Mouse (Mus musculus): Measurements from ENCODE around the gene Plod1.

Plod1 gene

DNA sequence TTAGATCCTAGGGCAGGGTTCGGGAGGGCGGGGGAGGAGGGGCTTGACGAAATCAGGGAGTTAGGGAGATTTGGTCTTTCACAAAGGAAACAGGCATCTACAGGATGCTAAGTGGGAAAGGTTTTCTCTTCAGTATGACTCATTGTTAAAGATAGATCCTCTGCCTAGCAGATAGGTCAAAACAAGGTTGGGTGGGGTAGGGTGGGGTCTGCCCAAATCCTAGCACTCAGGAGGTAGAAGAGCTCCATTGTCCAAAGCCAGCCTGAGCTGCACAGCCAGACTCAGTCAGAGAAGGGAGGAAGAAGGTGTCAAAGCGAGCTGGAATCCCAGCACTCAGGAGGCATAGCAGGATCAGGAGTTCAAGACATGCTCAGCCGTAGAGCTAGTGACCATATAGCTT is 919 bp upstream of the Plod1 start:
- no peak for DNase-seq

DNA sequence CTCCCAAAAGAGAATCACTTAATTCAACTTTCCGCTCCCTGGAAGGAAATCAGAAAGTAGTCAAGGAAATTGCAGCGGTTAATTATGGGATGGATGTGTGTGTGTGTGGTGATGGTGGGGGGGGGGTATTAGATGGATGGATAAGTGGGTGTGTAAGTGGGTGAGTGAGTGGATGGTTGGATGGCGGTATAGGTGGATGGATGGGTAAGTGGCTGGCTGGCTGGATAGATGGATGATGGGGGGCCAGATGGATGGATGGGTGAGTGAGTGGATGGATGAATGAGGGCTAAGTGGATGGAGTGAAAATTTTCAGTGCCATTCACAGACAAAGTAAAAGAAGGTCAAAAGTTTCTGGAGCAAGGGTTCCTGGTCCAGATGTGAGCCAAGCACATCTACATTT is 454 bp upstream of the Plod1 start:
- no peak for DNase-seq

DNA sequence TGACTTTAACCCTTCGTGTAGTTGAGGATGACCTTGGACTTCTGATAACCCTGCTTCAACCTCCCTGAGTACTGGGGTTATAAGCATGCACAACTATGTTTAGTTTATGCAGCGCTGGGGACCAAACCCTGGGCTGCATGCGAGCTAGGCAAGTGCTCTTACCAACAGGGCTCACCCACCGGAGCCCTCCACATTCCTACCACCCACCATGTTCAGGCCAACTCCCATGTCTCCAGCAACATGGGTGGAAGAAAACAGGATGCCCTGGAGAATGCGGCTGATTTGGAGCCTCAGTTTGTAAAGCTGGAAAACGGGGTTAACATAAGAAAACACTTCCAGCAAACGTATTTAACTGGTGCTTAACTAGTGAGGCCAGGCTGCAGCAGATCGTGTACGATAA is 663 bp downstream of the Plod1 start:
- DNase-seq = no peak

DNA sequence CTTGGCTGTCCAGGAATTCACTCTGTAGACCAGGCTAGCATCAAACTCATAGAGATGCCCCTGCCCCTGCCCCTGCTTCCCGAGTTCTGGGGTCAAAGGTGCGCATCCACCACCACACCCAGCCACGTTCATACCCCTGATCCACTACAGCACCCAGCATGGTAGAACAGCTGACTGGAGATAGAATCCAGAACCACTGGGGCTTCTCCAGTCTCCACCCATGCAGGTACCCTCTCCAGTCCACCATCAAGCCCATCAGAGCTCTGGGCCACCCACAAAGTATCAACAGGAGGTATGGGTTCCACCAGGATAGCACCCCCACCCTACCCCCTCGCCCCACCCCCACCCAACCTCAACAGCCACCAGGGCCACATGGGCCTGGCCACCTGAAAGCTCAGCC is 2.0 kb downstream of the Plod1 start:
- no peak for DNase-seq

DNA sequence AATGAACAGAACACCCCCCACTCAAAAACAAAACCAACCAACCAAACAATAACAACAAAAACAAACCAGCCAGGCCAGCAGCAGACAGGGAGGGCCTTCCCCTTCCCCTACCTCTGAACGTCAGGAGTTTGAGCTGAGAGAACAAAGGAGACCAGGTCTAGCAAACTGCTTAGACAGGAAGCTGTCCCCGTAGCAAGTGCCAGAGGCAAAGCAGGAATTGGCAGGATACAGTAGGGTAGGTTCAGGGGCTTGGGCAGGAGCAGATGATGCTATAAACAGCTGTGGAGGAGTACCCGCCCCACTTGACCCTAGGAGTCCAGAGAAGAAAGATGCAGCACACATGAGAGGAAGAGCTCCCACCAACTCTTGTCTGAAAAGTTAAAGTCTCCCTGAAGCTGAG is 2.4 kb downstream of the Plod1 start:
- peak; percentile 29 for DNase-seq

DNA sequence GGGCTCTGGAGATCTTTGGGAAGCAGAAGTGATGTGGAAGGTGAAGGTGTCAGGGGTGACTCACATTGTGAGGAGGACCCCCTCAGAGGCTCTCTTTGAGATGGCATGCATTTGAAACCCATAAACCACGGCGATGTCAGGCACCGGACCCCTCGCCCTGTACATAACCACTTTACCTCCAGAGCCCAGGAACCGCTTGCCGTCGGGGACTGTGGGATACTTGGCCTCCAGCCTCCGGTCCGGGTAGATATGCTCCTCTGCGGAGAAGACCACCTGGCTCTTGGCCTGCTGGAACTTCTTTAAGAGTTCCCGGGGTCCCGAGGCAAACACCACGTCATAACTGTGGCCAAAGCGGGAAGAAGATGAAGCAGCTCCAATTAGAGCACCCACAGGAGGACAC is 5.6 kb downstream of the Plod1 start:
- no peak for DNase-seq

DNA sequence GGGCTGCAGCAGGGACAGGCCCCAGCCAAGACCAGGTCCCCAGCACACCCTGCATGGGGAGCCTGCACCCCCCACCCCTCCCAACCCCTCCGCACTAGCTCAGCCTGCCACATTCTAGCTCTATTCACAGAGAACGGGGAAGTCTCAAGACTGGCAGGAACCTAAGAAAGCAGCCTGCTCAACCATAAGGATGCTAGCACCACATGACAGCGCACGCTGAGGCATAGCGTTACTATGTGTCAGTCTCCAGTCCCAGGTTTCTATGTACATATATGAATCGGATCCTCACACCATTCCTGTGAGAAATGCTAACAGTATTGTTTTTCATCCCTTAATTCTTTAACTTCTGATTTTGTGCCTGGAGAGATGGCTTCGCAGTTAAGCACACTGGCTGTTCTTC is 8.0 kb downstream of the Plod1 start:
- DNase-seq = no peak

DNA sequence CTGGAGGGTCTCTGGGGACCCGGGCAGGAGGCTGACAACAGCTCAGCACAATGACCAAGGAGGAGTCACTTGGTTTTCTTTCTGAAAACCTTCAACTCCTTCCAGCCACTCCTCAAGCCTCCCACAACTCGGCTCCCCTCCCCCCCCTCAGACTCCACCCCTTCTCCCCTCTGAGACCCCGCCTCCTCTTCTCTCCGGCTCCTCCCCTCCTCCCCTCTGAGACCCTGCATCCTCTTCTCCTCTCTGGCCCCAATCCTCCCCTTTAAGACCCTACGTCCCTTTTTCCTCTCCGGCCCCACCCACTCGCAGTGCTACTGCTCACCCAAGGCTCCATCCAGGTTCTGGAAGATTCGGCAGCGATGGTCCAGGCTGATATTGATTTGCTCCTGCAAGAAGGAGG is 8.4 kb downstream of the Plod1 start:
- no peak for DNase-seq

DNA sequence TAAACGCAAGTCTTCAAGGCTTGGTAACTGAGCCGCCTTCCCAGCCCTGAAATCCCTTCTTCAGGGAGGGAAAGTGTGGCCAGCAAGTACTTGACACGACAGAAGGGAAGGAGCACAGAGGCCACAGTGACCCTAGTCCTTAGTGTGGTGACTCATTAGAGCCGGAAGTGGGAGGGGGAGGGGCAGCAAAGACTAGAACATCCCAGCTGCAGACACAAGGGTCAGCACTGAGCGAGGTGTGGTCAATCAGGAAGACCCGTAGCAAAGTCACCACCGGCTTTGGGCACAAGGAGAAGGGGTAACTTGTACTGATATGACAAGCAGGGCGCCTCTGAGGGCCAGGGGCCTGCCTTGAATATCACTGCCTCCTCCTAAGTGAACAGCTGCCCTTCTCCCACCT is 8.9 kb downstream of the Plod1 start:
- DNase-seq = peak; percentile 67

DNA sequence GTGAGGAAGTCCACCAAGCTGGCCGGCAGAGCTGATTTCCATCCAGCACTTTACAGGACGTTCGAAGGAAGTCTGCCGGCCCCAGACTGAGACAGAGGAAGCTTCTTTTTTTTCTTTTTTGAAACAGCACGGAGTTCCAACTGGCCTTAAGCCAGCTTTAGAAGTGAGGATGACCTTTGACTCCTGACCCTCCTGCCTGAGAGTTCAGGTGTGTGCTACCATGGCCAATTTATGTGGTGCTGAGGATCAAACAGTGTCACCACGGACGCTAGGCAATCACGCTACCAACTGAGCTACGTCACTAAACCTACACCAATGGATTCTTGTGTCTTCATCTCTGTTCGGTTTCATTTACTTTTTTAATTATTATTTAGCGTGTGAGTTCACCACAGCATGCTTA is 14.2 kb downstream of the Plod1 start:
- DNase-seq = no peak

DNA sequence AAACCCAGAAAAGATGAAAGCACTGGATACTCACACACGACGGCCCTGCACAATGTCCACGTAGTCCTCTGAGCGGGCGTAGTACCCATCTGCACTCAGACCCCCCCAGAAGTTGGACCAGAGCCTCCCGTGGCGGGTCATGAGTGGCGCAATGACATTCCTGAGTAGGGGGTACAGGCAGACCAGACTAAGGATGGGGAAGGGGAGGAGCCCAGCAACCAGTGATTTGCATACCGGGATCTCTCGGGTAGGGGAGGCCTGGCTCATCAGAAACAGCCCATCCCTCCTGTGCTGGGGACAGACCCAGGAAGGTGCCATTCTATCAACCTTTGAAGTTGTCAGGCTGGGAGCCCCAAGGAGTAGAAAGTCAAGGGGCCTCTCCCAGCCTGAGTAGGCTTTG is 15.6 kb downstream of the Plod1 start:
- no peak for DNase-seq

DNA sequence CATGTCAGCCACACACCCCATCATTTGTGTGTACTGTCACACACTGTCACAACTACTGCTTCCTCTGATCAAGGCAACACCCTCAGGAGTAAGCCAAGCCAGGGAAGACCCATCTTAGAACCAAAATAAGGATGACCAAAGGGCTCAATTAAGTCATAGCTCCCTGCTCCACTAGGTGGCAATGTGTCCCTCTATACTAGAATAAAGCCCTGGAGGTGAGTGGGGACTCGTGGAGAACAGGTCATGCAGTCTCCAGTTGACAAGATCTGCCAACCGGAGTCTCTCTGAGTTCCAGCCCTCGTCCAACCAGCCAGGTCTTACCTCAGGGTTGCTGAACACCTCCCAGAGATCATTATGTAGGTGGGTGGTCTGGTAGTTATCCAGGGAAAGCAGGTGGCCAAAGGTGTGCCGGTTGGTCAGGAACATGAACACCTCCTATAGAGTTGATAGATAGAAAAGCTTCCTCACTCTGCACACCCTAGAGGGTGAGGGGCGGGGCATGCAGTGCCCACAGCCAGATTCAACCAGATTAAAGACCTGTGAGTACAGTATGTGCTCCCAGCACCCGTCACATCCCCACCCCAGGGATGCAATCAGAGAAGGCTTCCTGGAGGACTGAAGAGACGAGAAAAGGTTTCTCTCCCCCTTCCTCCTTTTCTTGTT is 18.0 kb downstream of the Plod1 start:
- peak; percentile 66 for DNase-seq

DNA sequence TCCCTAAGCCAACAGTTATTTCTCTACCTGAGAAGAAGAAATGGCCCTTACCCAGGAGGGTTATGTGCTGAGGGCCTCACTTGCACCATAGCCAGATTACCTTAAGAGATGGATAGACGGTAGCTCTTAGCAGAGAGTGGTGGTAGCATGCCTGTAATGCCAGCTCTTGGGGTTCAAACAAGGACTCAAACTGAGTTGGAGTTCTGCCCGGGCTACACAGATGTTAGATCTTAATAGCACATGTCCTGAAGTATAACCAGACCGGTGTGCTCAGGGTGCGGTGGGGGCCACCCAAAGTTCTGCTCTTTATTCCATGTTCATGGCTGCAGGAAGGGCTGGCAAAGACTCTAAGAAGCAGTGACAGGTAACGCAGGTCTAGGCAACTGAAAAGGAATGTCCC is 27.1 kb downstream of the Plod1 start:
- no peak for DNase-seq

DNA sequence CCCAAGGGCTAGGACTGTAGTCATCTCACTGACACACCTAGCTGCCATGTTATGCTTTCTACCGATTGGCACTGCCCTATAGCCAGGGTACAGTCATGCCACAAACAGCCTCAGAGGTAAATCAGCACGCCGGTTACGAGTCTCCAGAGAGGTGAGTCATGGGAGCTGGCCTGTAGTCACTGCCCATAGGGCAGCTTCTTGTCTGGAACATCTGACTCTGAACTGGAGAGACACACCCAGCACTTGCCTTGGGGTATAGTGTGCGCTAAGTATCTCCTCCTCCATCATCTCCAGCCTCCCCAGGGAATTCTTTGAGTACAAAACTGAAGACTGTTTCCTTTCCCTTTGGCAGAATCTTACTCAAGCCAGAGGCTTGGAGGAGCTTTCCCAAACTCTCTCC is 30.3 kb downstream of the Plod1 start:
- DNase-seq = no peak

DNA sequence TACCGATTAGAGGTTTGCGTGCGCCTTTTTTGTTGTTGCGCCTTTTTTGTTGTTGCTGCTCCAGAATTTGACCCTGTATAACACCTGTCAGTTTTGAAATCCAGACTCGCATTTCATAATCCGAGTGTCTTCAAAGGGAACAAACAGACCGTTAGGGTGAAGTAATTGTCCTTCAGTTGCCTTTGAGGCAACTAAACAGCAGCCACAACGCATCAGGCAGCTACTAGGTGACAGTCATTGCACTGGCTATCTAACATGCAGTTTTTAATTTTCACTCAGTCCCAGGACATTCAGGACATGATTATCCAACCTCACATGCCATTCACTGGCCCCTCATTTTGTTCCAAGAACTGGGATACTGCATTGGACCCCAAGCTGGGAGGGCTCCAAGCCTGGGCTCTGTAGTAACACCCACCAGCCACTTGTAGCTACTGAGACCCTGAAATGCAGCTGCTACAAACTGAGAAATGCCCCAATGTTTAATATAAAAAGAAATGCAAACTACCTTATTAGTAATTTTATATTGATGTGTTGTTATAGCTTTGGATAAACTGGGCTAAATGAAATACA is 31.4 kb downstream of the Plod1 start:
- DNase-seq = no peak

DNA sequence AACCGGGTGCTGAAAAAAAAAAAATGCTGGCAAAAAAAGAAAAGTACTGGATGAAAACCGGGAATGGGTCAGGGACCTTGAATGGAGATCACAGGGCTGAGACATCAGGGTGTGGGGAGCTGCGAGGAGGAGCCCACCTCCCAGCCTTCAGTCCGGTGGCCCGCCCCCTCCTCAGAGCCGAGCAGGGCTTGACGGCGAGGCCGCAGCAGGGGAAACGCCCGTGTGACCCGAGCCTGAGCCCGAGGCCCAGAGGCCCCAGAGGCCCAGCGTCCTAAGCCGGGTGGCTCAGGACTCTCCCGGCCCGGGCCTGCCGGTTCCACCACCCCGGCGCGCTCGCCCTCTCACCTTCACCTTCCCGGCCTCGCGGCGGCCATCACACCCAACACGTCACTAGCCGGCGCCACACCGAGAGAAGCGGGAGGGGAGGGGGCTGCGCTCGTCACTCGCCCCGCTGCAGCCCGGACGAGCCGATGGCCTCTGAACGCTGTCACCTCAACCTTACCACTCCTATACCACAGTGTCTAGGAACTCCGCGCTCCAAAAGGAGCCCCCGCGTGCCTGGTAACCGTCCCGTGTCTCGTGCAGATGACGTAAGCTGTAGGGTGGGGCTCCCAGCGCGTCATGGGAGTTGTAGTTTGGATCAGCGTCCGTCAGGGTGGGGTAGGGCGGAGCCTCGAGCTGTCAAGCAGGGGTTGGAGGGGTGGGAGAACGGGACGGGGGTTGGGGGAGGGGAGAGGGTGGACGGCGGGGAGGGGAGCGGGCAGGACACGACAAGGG is 32.1 kb downstream of the Plod1 start, which contains the start of gene Mfn2:
Gene Mfn2, minus strand, starts transcription at position 392 of the 777 bp plus-strand sequence.
- DNase-seq = peak; percentile 94

DNA sequence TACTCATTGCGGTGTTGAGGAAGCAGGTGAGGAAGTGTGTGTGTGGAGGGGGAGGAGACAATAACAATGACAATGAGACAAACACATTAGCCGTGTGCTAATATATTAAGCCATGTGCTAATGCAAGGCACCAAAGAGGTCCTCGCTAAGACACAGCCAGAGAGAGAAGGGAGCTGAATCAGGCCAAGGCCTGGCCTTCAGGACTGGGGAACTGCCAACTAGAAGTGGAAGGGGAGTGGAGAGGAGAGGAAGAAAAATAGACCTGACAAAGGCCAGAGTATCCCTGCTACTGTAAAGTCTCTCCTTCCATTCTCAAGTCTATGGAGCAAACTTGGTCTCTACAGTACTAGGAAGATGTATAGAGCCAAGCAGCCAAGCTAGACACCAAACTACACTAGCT is 33.0 kb downstream of the Plod1 start:
- no peak for DNase-seq

DNA sequence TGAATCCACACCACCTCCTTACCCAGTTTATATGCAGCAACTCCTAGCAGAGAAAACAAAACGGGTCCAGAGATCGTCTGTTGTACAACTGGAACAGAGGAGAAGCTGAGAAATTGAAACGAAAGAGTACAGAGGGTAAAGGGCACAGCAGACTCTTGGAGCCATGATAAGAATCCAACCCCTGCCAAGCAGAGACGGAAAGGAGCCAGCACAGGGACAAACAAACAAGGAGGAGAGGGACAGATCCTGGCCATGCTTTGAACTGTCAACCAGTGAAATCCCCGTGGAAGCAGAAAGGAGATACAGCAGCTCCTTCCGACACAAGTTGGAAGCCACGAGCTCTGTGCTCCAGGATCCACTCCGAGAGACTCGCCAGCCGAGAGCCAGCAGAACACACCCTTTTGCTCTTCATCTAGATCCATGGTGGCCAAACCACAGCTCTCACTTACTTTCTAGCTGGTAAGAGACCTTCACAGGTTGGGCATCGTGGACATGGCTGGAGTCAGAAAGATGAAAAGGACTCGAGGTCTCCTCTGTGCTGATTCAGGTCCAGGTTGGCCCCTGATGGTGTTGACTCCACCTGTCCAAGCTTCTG is 33.6 kb downstream of the Plod1 start:
- no peak for DNase-seq

DNA sequence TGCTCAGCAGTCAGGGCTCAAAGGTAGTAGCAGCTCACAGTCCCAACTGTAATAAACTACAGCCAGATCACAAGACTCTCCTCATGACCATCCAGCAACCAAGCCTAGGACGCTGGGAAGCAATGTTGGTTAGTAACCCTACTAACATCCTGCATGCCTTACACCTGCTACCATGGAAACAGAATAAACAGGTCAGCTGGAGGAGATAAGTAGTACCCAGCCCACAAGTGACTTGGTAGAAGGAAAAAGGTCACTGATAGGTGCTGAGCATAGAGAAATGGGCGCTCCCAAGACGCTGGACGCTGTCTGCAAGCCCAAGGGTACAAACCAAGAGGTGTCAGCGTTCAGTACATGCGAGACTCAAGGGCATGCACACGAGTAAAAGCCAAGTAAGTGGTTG is 36.1 kb downstream of the Plod1 start:
- DNase-seq = no peak

DNA sequence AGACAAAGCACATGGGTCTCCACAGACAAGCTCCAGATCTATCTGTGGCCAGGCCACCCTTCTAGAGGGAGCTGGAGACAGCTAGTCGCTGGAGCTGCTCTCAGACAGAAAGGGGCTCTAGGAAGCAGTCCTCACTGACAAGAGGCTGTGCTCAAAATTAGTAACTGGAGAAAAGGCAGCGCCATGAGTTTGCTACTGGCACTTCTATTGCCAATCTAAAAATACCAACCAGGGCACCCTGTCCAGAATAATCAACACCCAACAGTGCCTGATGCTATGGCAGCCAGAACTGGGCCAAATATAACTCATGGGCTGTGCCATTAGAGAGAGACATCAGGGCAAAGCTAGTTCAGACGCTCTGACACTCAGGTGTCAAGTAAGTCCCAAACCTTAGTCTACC is 39.2 kb downstream of the Plod1 start:
- no peak for DNase-seq

DNA sequence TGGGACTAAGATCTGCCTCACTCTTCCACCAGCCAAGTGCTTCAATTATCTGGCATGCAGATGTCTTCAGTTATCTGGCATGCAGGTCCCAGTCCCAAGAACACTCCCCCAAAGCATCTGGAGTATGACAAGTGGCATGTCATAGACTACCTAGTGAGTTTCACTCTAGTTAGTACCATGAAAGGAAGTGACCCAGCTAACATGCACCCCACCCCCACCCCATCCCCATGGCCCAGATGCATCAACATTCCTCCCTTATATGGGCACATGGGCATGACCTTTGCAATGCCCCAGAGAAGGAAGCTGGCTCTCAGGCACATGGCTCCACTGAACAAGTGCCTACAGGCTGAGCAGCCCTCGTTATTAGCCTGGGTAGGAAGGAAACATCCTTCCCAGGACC is 40.2 kb downstream of the Plod1 start:
- no peak for DNase-seq

DNA sequence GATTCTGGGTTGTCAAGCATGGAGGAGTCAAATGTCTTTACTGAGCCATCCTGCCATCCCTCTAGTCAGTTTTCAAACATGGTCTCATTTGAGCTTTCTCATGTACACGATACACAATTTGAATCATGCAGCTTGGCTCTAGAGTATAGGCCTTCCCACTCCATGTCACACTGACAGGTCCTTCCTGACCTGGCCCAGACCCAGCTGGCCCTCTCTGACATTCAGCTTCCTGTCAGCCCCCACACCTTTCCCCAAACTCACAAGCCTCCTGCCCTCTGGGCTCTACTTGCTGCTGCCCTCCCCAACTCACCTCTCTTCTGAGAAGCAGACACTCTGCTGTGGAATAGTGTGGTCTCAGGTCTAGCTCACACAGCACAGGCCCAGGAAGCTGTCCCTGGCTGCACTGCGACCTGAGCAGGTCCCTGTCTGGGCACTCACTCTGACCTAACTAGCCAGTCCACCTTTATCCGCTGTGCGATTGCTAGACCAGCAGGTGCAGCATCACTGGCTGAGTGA is 40.7 kb downstream of the Plod1 start:
- no peak for DNase-seq

DNA sequence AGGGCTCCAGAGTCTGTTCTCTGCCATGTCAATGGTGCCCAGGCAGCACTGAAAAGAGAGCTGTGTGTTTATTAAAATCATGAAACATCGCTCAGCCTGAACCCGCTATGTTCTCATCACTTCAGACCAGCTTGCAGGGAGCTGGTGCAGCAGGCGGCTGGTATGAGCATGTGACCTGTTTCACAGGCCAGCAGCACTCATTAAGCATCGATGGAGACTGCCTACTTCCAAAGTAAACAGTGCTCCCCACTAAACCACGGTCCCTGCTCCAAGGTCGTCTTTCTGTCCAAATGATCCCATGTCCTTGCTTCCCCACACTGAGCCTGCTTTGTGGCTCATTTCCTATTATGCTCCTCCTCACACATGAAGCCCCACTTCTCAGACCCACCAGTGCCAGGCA is 46.2 kb downstream of the Plod1 start:
- no peak for DNase-seq

DNA sequence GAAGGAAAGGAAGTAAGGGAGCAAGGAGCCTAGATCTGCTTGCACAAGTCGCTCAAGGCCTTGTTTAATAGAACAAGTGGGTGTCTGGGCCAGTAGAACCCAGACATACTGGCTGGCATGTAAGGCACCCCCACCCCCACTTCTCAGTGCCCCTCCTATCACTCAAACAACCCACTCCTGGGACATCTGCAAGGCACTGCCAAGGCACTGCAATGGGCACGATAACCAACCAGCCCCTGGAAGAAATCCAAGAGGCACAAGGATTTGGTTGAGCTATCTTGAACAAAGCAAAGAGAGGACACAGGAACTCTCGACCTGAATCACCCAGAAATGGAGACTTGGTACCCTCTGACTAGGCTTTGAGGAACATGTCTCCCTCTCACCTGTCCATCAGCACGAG is 48.3 kb downstream of the Plod1 start:
- no peak for DNase-seq
